Mouse (Mus musculus): ENCODE measurements around the gene Kif1c. TPM values are rescaled to one million over a fixed set of nuclear protein-coding genes. Genes with fewer than 3 reads are reported as not detected.

Kif1c gene
- total RNA-seq (2021), result 10 to 100 TPM; 43.9 to 46.0 TPM
- long read RNA-seq, experiment 1, partial matches to known transcripts, result 0 of 3 reads
- long read RNA-seq, experiment 1, other reads (novel, unspliced or antisense), result 3 of 3 reads
- long read RNA-seq, experiment 2, partial matches to known transcripts, result 0 of 1 reads
- long read RNA-seq, experiment 2, other reads (novel, unspliced or antisense), result 1 of 1 reads

DNA sequence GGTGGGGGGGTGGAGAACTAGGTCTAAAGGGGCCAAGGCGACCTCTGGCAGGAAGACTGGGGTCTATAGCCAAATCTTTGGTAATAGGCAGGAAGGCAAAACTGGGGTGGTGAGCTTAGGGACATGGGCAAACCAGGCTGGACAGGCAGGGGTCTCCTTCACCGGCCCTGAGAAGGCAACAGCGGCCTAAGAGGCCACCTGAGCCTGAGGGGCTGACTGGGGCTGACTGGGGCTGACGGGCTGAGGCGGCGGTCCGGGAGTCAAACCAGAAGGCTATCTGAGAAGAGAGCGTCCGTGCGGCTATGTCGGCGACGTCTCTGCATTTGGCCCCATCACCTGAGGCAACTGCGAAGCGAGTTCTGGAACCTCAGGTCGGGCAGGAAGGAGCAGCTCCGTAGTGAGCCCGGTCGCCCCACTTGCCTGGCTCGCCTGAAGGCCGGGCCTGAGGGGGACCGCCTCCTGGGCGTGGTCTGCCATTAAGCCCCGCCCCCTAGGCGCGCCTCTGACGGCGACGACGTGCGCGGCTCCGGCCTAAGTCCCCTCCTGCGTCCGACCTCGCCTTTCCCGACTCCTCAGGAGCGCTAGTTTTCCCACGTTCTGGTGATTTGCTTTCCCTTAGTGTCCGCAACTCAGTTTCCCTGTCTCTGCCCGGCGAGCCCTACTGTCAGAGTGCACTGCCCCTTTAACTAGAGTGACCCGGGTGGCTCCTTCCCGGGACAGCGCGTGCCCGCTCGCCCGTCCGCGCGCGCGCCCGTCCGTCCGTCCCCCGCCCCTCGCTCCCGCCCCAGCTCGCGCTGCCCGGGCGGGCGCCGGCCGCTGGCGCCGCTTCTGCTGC, at the start of gene Kif1c, which contains the start of gene Inca1:
Gene Kif1c, plus strand, starts transcription at position 827 of the 835 bp plus-strand sequence.
Gene Inca1, minus strand, starts transcription at position 434 of the 835 bp plus-strand sequence.
- peak; percentile 94 to 95 for DNase-seq (ENCODE audit: low spot score in 2 of 2)
- intact Hi-C loops (cut with DNase I), result no loop called here

DNA sequence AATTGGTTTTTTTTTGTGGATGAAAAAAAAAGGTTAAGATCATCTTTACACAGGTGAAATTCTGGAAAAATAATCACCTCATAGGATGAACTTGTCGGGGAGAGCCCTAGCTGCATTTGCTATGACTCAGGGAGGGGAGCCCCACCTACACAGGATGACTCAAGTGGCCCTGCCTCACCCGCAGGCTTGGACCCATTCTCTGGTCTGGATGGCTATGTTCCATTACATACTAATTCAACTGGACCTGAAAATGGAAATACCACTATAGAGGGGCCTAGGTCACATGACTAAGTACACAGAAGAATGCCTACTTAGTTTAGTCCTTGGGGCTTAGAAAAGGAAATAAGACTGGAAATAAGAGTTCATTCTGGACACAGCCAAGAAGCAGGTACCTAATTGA, 49.0 kb upstream of the Kif1c start:
- no peak for DNase-seq (ENCODE audit: low spot score in 2 of 2)
- intact Hi-C loops (cut with DNase I), result no loop called here

GRCm38 (mm10) chr11:70652029-70652883, 48.1 kb upstream of the Kif1c start:
- intact Hi-C loops (cut with DNase I), result no loop called here
- DNase-seq (ENCODE audit: low spot score in 2 of 2), result no peak

- intact Hi-C loops (cut with DNase I), result no loop called here
- no peak for DNase-seq (ENCODE audit: low spot score in 2 of 2)
Measured at GRCm38 (mm10) chr11:70652884-70653344, 47.4 kb upstream of the Kif1c start.

DNA sequence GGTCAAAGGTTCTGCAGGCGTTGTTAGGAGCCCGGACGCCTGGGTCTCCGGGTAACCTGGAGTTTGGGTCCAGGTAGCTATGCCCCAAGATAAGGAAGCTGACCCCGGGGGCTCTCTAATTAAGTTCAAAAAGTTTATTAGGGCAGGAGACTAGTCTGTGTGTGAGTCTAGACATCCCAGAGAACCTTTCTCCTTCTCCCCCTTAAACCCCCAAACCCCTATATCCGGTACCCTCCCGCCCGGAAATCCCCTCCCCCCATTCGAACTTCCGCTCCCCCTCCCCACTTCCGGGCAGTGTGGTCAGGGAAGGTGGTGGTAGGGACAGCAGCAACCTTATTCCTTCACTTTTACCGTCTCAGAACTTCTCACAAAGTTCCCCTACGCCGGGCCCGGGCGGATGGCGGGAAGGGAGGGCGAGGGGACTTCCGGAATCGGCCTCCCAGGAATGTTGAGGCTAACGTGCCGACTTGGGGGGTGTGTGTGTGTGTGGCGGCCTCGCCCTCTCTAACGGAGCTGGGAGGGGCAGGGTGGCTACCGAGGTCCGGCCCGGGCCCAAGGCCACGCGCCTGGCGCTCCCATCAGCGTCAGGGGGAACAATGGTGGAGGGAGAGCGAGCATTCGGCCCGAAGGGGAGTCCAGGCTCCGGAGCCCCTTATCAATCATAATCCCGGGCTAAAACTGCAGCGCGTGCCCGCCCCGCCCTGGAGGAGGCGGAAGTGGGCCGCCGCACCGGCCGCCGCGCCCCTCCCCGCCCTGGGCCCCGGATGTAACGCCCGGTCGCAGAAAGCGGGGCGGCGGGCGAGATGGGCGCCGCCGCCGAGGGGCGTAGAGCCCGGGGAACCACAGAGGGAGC, 46.8 kb upstream of the Kif1c start:
- intact Hi-C loops (cut with DNase I), result loop anchor here (2.0 kb wide), 1 partner anchor 15 kb away; the partner anchor contains the start of gene Spag7
- DNase-seq (ENCODE audit: low spot score in 2 of 2), result peak in 1 of 2 experiments; percentile 45

- intact Hi-C loops (cut with DNase I), result loop anchor here (2.0 kb wide), 1 partner anchor 14 kb away; the partner anchor contains the start of gene Spag7
Measured at GRCm38 (mm10) chr11:70654198-70654922, 46.0 kb upstream of the Kif1c start, which contains the start of gene Pfn1. Gene Pfn1 (minus strand): TSS chr11:70654644.

GRCm38 (mm10) chr11:70654923-70655570, 45.3 kb upstream of the Kif1c start:
- intact Hi-C loops (cut with DNase I), result loop anchor here (2.0 kb wide), 1 partner anchor 14 kb away; the partner anchor contains the start of gene Spag7

More at GRCm38 (mm10) chr11:70654198-70654922, 46.0 kb upstream of the Kif1c start, which contains the start of gene Pfn1:
- DNase-seq (ENCODE audit: low spot score in 2 of 2), result peak; percentile 68 to 69

GRCm38 (mm10) chr11:70655571-70656455, 44.5 kb upstream of the Kif1c start:
- intact Hi-C loops (cut with DNase I), result loop anchor here (2.0 kb wide), 1 partner anchor 13 kb away; the partner anchor contains the start of gene Spag7
- no peak for DNase-seq (ENCODE audit: low spot score in 2 of 2)

More at GRCm38 (mm10) chr11:70654923-70655570, 45.3 kb upstream of the Kif1c start:
- peak; percentile 56 to 76 for DNase-seq (ENCODE audit: low spot score in 2 of 2)

- no peak for DNase-seq (ENCODE audit: low spot score in 2 of 2)
- intact Hi-C loops (cut with DNase I), result no loop called here
Measured at GRCm38 (mm10) chr11:70656456-70656927, 43.9 kb upstream of the Kif1c start.

DNA sequence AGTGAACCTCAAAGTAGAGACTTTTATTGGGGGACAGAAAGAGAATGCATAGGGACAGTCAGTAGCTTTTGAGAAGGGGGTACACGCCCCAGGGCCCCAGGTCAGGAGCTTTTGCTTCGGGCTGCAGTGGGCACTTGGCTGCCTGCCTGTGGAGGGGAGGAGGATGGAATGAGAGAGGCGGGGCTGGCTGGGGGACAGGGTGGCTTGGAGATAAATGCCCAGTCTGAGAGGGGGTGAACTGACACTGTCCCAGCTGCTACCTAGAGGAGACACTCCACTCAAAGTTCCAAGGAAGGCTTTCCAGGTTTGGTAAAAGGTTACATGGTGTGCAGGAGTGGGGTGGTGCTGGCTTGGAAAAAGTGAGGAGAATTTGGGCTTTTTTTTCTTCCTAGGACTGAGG, 43.4 kb upstream of the Kif1c start, which contains the start of gene Eno3:
Gene Eno3, plus strand, starts transcription at position 239 of the 400 bp plus-strand sequence.
- no peak for DNase-seq (ENCODE audit: low spot score in 2 of 2)
- intact Hi-C loops (cut with DNase I), result no loop called here

DNA sequence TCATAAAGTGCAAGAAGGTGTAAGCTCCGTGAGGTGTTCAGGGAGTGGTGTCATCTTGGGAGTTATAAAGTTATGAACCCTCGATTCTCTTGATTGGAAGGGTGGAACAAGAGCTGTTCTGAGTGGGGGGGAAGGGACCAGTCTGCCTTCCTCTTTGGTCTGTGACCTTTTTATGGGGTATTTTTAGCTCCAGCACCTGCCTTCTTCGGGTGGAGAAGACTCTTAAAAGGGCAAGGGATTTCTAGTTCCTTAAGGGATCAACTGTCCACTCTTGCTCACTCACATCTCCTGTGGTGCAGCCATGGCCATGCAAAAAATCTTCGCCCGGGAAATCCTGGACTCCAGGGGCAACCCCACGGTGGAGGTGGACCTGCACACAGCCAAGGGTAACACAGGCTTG, 42.8 kb upstream of the Kif1c start:
- no peak for DNase-seq (ENCODE audit: low spot score in 2 of 2)
- intact Hi-C loops (cut with DNase I), result no loop called here

- DNase-seq (ENCODE audit: low spot score in 2 of 2), result no peak
- intact Hi-C loops (cut with DNase I), result no loop called here
Measured at GRCm38 (mm10) chr11:70657991-70658390, 42.4 kb upstream of the Kif1c start.

- DNase-seq (ENCODE audit: low spot score in 2 of 2), result no peak
- intact Hi-C loops (cut with DNase I), result no loop called here
Measured at GRCm38 (mm10) chr11:70658521-70658920, 41.8 kb upstream of the Kif1c start.

DNA sequence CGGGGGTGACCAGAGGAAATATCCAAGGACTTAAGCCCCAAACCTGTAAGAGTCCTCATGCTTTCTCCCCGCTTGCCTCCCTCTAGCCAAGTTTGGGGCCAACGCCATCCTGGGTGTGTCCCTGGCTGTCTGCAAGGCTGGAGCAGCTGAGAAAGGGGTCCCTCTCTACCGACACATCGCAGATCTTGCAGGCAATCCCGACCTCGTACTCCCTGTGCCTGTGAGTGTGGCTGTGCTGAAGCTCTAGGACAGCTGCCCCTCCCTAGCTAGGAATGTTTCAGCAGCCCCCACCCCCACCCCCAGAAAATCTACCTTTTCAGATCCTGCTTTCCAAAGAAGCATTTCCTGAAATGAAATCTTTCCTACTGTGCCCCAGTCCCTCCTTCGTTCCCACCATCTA, 41.4 kb upstream of the Kif1c start:
- no peak for DNase-seq (ENCODE audit: low spot score in 2 of 2)
- intact Hi-C loops (cut with DNase I), result no loop called here

- intact Hi-C loops (cut with DNase I), result no loop called here
- no peak for DNase-seq (ENCODE audit: low spot score in 2 of 2)
Measured at GRCm38 (mm10) chr11:70660571-70660970, 39.8 kb upstream of the Kif1c start.

DNA sequence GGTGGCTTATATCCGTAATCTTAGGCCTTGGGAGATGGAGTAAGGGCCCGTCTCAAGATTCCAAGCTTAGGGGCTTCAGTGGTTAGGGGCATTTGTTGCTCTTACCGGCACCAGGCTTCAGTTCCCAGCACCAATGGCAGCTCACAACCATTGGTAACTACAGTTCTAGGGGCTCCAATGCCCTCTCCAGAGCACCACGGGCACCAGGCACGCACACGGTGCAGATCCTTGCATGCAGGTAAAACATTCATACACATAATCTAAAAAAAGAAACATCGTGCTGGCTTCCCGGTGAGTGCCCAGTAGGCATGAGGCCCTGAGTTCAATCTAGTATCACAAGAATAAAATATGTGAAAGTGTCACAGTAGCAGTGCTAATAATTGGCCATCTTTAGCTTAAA, 37.2 kb upstream of the Kif1c start:
- intact Hi-C loops (cut with DNase I), result no loop called here
- no peak for DNase-seq (ENCODE audit: low spot score in 2 of 2)

Measured in left cerebral cortex, postnatal 14 days (tissue).